Mouse (Mus musculus) heart, embryonic 14.5 days (tissue): Measurements from ENCODE around the gene Ndufb7. TPM values are rescaled to one million over a fixed set of nuclear protein-coding genes. Genes with fewer than 3 reads are reported as not detected.

Experiments used
- ATAC-seq: fragments of 200-750 bp; cut with Nextera tagmentation; 2 replicates; pipeline ENCODE4 v1.8.0; 2017; ENCODE audit warnings: low read depth, moderate TSS enrichment; ENCODE audit not compliant: insufficient number of reproducible peaks, insufficient read depth, low FRiP score
- H3K27ac ChIP-seq, 2 experiments: fragments of 200-500 bp in 1 of 2; fragments of 300-500 bp in 1 of 2; sonication (generic) in 1 of 2; replicated peaks in 1 of 2; 2 replicates each; pipeline ENCODE4 v1.5.1; 2012 to 2014; ENCODE audit warnings: low read depth in 2 of 2, low read length in 2 of 2, control low read depth in 1 of 2, mild to moderate bottlenecking in 1 of 2, mixed read lengths in 1 of 2; ENCODE audit not compliant: control insufficient read depth in 1 of 2, insufficient read depth in 1 of 2
- H3K27me3 ChIP-seq: fragments of 300-500 bp; sonication (generic); 2 replicates; pipeline ENCODE4 v1.6.1; 2014; ENCODE audit warnings: mild to moderate bottlenecking, low read length, control low read depth; ENCODE audit not compliant: control insufficient read depth, insufficient read depth
- H3K36me3 ChIP-seq: fragments of 300-500 bp; sonication (generic); 2 replicates; pipeline ENCODE4 v1.6.1; 2014; ENCODE audit warnings: mild to moderate bottlenecking, control low read depth, low read length, mixed read lengths; ENCODE audit not compliant: control insufficient read depth, insufficient read depth
- H3K4me1 ChIP-seq, 2 experiments: fragments of 200-500 bp in 1 of 2; fragments of 300-500 bp in 1 of 2; sonication (generic) in 1 of 2; 2 replicates each; pipeline ENCODE4 v1.6.1; 2012 to 2014; ENCODE audit warnings: low read length in 2 of 2, control low read depth in 1 of 2, mixed read lengths in 1 of 2; ENCODE audit not compliant: control insufficient read depth in 2 of 2, insufficient read depth in 2 of 2
- H3K4me2 ChIP-seq: fragments of 300-500 bp; sonication (generic); 2 replicates; pipeline ENCODE4 v1.6.1; 2014; ENCODE audit warnings: mild to moderate bottlenecking, low read length
- H3K4me3 ChIP-seq, 2 experiments: fragments of 200-500 bp in 1 of 2; fragments of 300-500 bp in 1 of 2; sonication (generic) in 1 of 2; 2 replicates each; pipeline ENCODE4 v1.5.1; 2012 to 2014; ENCODE audit warnings: low read length in 2 of 2, mild to moderate bottlenecking in 2 of 2, control low read depth in 1 of 2, low read depth in 1 of 2, moderate library complexity in 1 of 2; ENCODE audit not compliant: control insufficient read depth in 1 of 2, insufficient read depth in 1 of 2
- H3K9ac ChIP-seq: fragments of 300-500 bp; sonication (generic); 2 replicates; pipeline ENCODE4 v1.6.1; 2014; ENCODE audit warnings: mild to moderate bottlenecking, low read length
- H3K9me3 ChIP-seq: fragments of 300-500 bp; sonication (generic); 2 replicates; pipeline ENCODE4 v1.6.1; 2016; ENCODE audit warnings: low read length, control low read depth; ENCODE audit not compliant: control insufficient read depth
- WGBS: fragments of 180-500 bp; shearing (Covaris S2); extraction: QIAGEN DNeasy Blood & Tissue Kit; methylation state at CpG from one replicate; pipeline ENCODE4 v1.1.7; 2014; 5-methylcytosine and 5-hydroxymethylcytosine counted together
- polyA plus RNA-seq: library from polyadenylated mRNA; unstranded; fragments of >200 nt; fragmentation: Nextera tagmentation; extraction: Ambion mirVana; gene quantifications from 2 replicates; pipeline ENCODE4 v1.2.1, GENCODE M21; 2014

The Ndufb7 gene
- polyA plus RNA-seq, 1 experiment from 2014 or later: 718 TPM

GRCm38 (mm10) chr8:83608398-83608829 is 41.9 kb downstream of the Ndufb7 start:
- H3K27ac ChIP-seq: peak overlapping the region; percentile 92 to 98
- peak overlapping the region; percentile 84 for H3K9ac ChIP-seq
- peak overlapping the region; percentile 96 for H3K4me2 ChIP-seq
- H3K4me3 ChIP-seq: peak overlapping the region; percentile 67 to 78
- under 1% methylated on average over 51 of the region's 51 CpGs for WGBS
- peaks cover 39% of the 10 kb centered on the region for H3K36me3 ChIP-seq
- no peaks in the 10 kb centered on the region for H3K9me3 ChIP-seq
- peaks cover 7 to 19% of the 10 kb centered on the region in 2 experiments for H3K4me1 ChIP-seq
- no peaks in the 10 kb centered on the region for H3K27me3 ChIP-seq
- peak; percentile 79 for ATAC-seq

- Histone ChIP-seq H3K4me2 (peak overlapping the region; percentile 96), H3K9ac (peak overlapping the region; percentile 84), H3K9me3 (no peaks in the 10 kb centered on the region), H3K27me3 (no peaks in the 10 kb centered on the region), H3K36me3 (peaks cover 45% of the 10 kb centered on the region), H3K4me1 (peaks cover 7 to 19% of the 10 kb centered on the region in 2 experiments), H3K27ac (peak overlapping the region in 1 of 2 experiments; percentile 98; a peak in 1 of 4 replicates), H3K4me3 (peak overlapping the region; percentile 67 to 78)
- 26% methylated on average over 9 of the region's 9 CpGs for WGBS
- no peak for ATAC-seq
These were observed 42.6 kb downstream of the Ndufb7 start for GRCm38 (mm10) chr8:83609086-83609485.

- Histone ChIP-seq H3K27ac (no peak overlapping the region), H3K4me2 (peak overlapping the region; percentile 96), H3K27me3 (no peaks in the 10 kb centered on the region), H3K9ac (peak overlapping the region; percentile 84), H3K9me3 (no peaks in the 10 kb centered on the region), H3K36me3 (peaks cover 46% of the 10 kb centered on the region), H3K4me3 (peak overlapping the region; percentile 67 to 78), H3K4me1 (peaks cover 7 to 19% of the 10 kb centered on the region in 2 experiments)
- WGBS: 89% methylated on average over 10 of the region's 10 CpGs
- no peak for ATAC-seq
These were observed 43.2 kb downstream of the Ndufb7 start for GRCm38 (mm10) chr8:83609547-83610180.

GRCm38 (mm10) chr8:83611921-83612320 is 45.5 kb downstream of the Ndufb7 start:
- Histone ChIP-seq H3K4me2 (no peak overlapping the region), H3K27ac (no peak overlapping the region), H3K36me3 (peaks cover 46% of the 10 kb centered on the region), H3K9me3 (no peaks in the 10 kb centered on the region), H3K4me3 (no peak overlapping the region), H3K27me3 (no peaks in the 10 kb centered on the region), H3K9ac (no peak overlapping the region), H3K4me1 (peaks cover 7 to 17% of the 10 kb centered on the region in 2 experiments)
- 96% methylated on average over 4 of the region's 4 CpGs for WGBS
- ATAC-seq: no peak

GRCm38 (mm10) chr8:83613695-83614094 is 47.2 kb downstream of the Ndufb7 start:
- WGBS: 74% methylated on average over 4 of the region's 4 CpGs
- Histone ChIP-seq H3K27me3 (no peaks in the 10 kb centered on the region), H3K9ac (no peak overlapping the region), H3K4me1 (peaks cover 5 to 14% of the 10 kb centered on the region in 2 experiments), H3K27ac (no peak overlapping the region), H3K36me3 (peaks cover 46% of the 10 kb centered on the region), H3K4me2 (no peak overlapping the region), H3K4me3 (no peak overlapping the region), H3K9me3 (0 out of 2 replicates have a peak, but pooled peaks cover 4% of the 10 kb centered on the region)
- no peak for ATAC-seq

GRCm38 (mm10) chr8:83616625-83617024 is 50.2 kb downstream of the Ndufb7 start:
- Histone ChIP-seq H3K9me3 (0 out of 2 replicates have a peak, but pooled peaks cover 4% of the 10 kb centered on the region), H3K4me3 (no peak overlapping the region), H3K27me3 (no peaks in the 10 kb centered on the region), H3K9ac (no peak overlapping the region), H3K4me1 (no peaks in the 10 kb centered on the region), H3K36me3 (peaks cover 25% of the 10 kb centered on the region), H3K4me2 (no peak overlapping the region), H3K27ac (no peak overlapping the region)
- ATAC-seq: no peak

GRCm38 (mm10) chr8:83617111-83617510 is 50.6 kb downstream of the Ndufb7 start:
- H3K4me3 ChIP-seq: no peak overlapping the region
- ATAC-seq: no peak
- H3K9ac ChIP-seq: no peak overlapping the region
- no peaks in the 10 kb centered on the region for H3K27me3 ChIP-seq
- H3K27ac ChIP-seq: no peak overlapping the region
- peaks cover 20% of the 10 kb centered on the region for H3K36me3 ChIP-seq
- WGBS: 81% methylated on average over 2 of the region's 2 CpGs
- H3K4me1 ChIP-seq: peaks cover 1 to 2% of the 10 kb centered on the region in 2 experiments; a peak in 1 of 4 replicates
- 0 out of 2 replicates have a peak, but pooled peaks cover 4% of the 10 kb centered on the region for H3K9me3 ChIP-seq
- H3K4me2 ChIP-seq: no peak overlapping the region
